24 mouse cellular contexts compared by ENCODE assay signal in genomic region chr9:45480936-45481335, GRCm38 (mm10). TPM values are rescaled to one million over a fixed set of nuclear protein-coding genes. Genes with fewer than 3 reads are reported as not detected.
DNase-seq lines count a peak whose midpoint lies in the region; ATAC-seq and TF ChIP-seq lines count a peak whose summit lies in the region.
"Had no signal": no experiment of that assay in that cellular context is flagged by ENCODE, and none has a peak within 500 bp of the region (broad histone marks: within the 10 kb centered on the region; RNA-seq: fewer than 3 reads in every experiment).

No protein-coding gene starts in this region.

- peaks cover 17% of the 10 kb centered on the region for H3K4me1 ChIP-seq in cerebellum, adult 2 months (ENCODE audit: control insufficient read depth, insufficient read depth, low read length)
- no peaks in the 10 kb centered on the region for H3K4me1 ChIP-seq in hindbrain, embryonic 16.5 days (ENCODE audit: control insufficient read depth, insufficient read depth, low read depth, low read length)
- H3K4me1 ChIP-seq in midbrain, embryonic 13.5 days (replicated peaks), result no peaks in the 10 kb centered on the region
- H3K4me1 ChIP-seq: embryonic facial prominence, embryonic 12.5 days; embryonic facial prominence, embryonic 15.5 days; hindbrain, embryonic 10.5 days; hindbrain, embryonic 13.5 days had no signal

- no peak overlapping the region for H3K4me2 ChIP-seq in hindbrain, embryonic 16.5 days (ENCODE audit: low read length)
- no peak overlapping the region for H3K4me2 ChIP-seq in midbrain, embryonic 13.5 days (replicated peaks)
- H3K4me2 ChIP-seq: embryonic facial prominence, embryonic 12.5 days; embryonic facial prominence, embryonic 15.5 days; heart, embryonic 11.5 days; hindbrain, embryonic 13.5 days had no signal

- H3K36me3 ChIP-seq in hindbrain, embryonic 16.5 days (ENCODE audit: control insufficient read depth, insufficient read depth, low read length), result no peaks in the 10 kb centered on the region
- no peaks in the 10 kb centered on the region for H3K36me3 ChIP-seq in midbrain, embryonic 13.5 days
- H3K36me3 ChIP-seq: embryonic facial prominence, embryonic 12.5 days; embryonic facial prominence, embryonic 15.5 days; hindbrain, embryonic 10.5 days; hindbrain, embryonic 13.5 days had no signal

- WGBS in cerebellum, adult 2 months, result 22% methylated on average over 9 of the region's 9 CpGs
- WGBS in hindbrain, embryonic 16.5 days, result 91% methylated on average over 9 of the region's 9 CpGs
- 91% methylated on average over 9 of the region's 9 CpGs for WGBS in midbrain, embryonic 13.5 days

- DNase-seq in cerebellum, adult 18-20 months, result peak; percentile 47 to 50
- DNase-seq in cerebellum, postnatal 10 days, result no peak
- DNase-seq in cerebellum, adult 2 months, result peak; percentile 38 to 59
- DNase-seq in cerebellum, adult 9-10 months, result peak; percentile 52
- DNase-seq: adrenal gland, adult 2 months; adrenal gland, postnatal 14 days; forebrain, postnatal 0 days; gastrocnemius, adult 2 months; gastrocnemius, postnatal 14 days; heart, adult 11 months; kidney, adult 18-20 months had no signal

- H3K27ac ChIP-seq in cerebellum, adult 2 months (ENCODE audit: insufficient read depth, low read length), result no peak overlapping the region
- no peak overlapping the region for H3K27ac ChIP-seq in hindbrain, embryonic 16.5 days (ENCODE audit: low read depth, low read length)
- no peak overlapping the region for H3K27ac ChIP-seq in midbrain, embryonic 13.5 days
- H3K27ac ChIP-seq: embryonic facial prominence, embryonic 12.5 days; embryonic facial prominence, embryonic 15.5 days; gastrocnemius, adult 2 months; hindbrain, embryonic 10.5 days; hindbrain, embryonic 13.5 days; hindbrain, postnatal 0 days had no signal

- TF ChIP-seq POLR2A in cerebellum, adult 2 months (IDR thresholded peaks at IDR 0.05; ENCODE audit: borderline replicate concordance, insufficient read depth, low read length), result no peak

- H3K9me3 ChIP-seq in hindbrain, embryonic 16.5 days (ENCODE audit: control insufficient read depth, low read length), result no peaks in the 10 kb centered on the region
- H3K9me3 ChIP-seq in midbrain, embryonic 13.5 days, result no peaks in the 10 kb centered on the region
- H3K9me3 ChIP-seq: embryonic facial prominence, embryonic 12.5 days; embryonic facial prominence, embryonic 15.5 days; hindbrain, embryonic 10.5 days; hindbrain, embryonic 13.5 days had no signal

- ATAC-seq in hindbrain, embryonic 16.5 days, result no peak
- ATAC-seq in midbrain, embryonic 13.5 days, result no peak
- ATAC-seq: CD4-positive, CD25-positive, alpha-beta regulatory T cell, adult 4 months; forebrain, embryonic 14.5 days; forebrain, postnatal 0 days; hindbrain, postnatal 0 days; inflammation-experienced regulatory T-cells, adult 6 months; intestine, embryonic 16.5 days had no signal

- H3K9ac ChIP-seq in hindbrain, embryonic 16.5 days (ENCODE audit: low read depth, low read length), result no peak overlapping the region
- no peak overlapping the region for H3K9ac ChIP-seq in midbrain, embryonic 13.5 days (replicated peaks)
- H3K9ac ChIP-seq: embryonic facial prominence, embryonic 12.5 days; embryonic facial prominence, embryonic 15.5 days; forebrain, postnatal 0 days; hindbrain, embryonic 13.5 days had no signal

- no peak for TF ChIP-seq CTCF in cerebellum, adult 2 months (IDR thresholded peaks at IDR 0.05; ENCODE audit: borderline replicate concordance, insufficient read depth, low read depth, low read length)

- no peak overlapping the region for H3K4me3 ChIP-seq in cerebellum, adult 2 months (replicated peaks; ENCODE audit: insufficient read depth, low read depth, low read length)
- H3K4me3 ChIP-seq in hindbrain, embryonic 16.5 days (ENCODE audit: low read length), result no peak overlapping the region
- H3K4me3 ChIP-seq in midbrain, embryonic 13.5 days (replicated peaks), result no peak overlapping the region
- H3K4me3 ChIP-seq: embryonic facial prominence, embryonic 12.5 days; embryonic facial prominence, embryonic 15.5 days; gastrocnemius, adult 2 months; hindbrain, embryonic 10.5 days; hindbrain, embryonic 13.5 days had no signal

- no peaks in the 10 kb centered on the region for H3K27me3 ChIP-seq in cerebellum, adult 2 months (ENCODE audit: control insufficient read depth, insufficient read depth, low read length)
- no peaks in the 10 kb centered on the region for H3K27me3 ChIP-seq in hindbrain, embryonic 16.5 days (replicated peaks; ENCODE audit: control insufficient read depth, insufficient read depth, low read length)
- H3K27me3 ChIP-seq in midbrain, embryonic 13.5 days, result no peaks in the 10 kb centered on the region
- H3K27me3 ChIP-seq: embryonic facial prominence, embryonic 12.5 days; embryonic facial prominence, embryonic 15.5 days; hindbrain, embryonic 13.5 days had no signal

RNA-seq across cellular contexts. Expression of gene Dscaml1, which starts 54.5 kb away (rescaled TPM):
- 23.4 and 27.0 TPM in 2 replicates for polyA plus RNA-seq in cerebellum, adult 2 months (2012; rRNA removed)
- polyA plus RNA-seq in hindbrain, embryonic 16.5 days (2015; fragmentation: Nextera tagmentation; extraction: Ambion mirVana), result 10.8 and 17.7 TPM in 2 replicates
- 8.4 and 9.5 TPM in 2 replicates for polyA plus RNA-seq in midbrain, embryonic 13.5 days (2015; fragmentation: Nextera tagmentation; extraction: Ambion mirVana)
- polyA plus RNA-seq: C2C12; CD4-positive, CD25-positive, alpha-beta regulatory T cell, adult 4 months; inflammation-experienced regulatory T-cells, adult 6 months had no signal

Comparison
In these comparisons a context has a peak if more than half of its experiments do, and no peak if none do; other contexts are left out.
1. DNase-seq: peak in cerebellum, adult 18-20 months (2 of 2), cerebellum, adult 2 months (2 of 2) and cerebellum, adult 9-10 months (single experiment); none in cerebellum, postnatal 10 days (0 of 2).